Mouse (Mus musculus) embryo, embryonic 11 days (tissue): ENCODE measurements around the gene Olfr632.
"Not testable (repeated sequence)": the region's sequence is repeated elsewhere in the genome, so short reads cannot be mapped to it uniquely, and the experiment has no call there.

Experiments used
- DNase-seq: peaks from one replicate; pipeline ENCODE4 v3.0.0-alpha.2; 2015

Olfr632 gene

DNA sequence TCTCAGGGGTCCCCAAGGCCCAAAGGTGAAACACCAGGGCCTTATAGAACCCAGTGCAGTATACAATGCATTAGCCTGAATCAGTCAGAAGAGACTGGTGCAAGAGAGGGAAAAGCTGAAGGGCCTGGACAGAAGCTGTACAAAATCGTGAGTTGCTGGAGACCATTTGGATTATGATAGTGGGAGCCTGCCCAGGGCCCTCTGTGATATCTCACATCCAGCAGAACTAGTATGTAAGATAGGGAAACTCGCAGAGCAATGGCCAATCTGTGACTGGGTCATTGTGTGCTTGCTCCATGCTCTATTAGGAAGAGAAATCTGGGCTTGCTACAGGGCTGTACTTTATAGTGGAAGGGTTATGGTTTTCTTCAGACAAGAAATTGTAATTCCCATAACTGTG lies at the start of gene Olfr632:
Gene Olfr632, plus strand, starts transcription at position 84 of the 400 bp plus-strand sequence.
- DNase-seq, result no peak

DNA sequence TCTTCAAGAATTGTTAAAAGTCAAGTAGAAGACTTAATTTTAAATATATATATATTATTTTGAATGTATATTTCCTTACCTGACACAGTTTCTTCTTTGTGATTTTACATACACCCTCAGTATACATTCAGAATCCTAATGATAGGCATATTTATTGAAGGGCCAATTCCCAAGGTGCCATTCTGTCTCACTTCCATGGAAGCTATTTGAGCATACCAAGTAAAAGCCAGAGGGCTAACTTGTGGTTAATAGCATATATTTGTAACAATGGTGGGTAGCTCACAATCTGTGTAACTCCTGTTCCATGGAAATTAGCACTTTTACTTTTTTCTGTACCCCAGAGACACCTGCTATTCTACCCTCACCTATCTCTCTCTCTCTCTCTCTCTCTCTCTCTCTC lies 48.0 kb upstream of the Olfr632 start, which contains the start of gene Olfr66:
Gene Olfr66, minus strand, starts transcription at position 101 of the 400 bp plus-strand sequence.
- DNase-seq, result no peak

DNA sequence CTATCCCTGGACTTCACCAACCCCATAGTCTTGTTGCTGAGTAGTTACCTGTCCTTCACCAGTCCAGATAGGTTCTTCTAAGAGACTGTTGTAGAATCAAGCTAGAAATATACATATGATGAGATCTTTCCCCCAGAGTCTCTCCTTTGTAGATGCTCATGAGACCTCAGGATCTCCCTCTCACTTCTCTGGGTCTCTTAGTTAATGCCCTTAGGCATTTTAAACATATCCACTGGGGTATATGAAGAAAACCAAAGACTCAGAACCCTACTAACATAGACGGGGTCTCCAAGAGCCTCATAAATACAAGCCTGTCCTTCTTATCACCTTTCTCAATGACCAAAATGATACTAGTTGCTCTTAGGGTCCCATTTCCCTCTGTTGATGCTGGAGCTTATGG lies 39.8 kb upstream of the Olfr632 start, which contains the start of gene Olfr64:
Gene Olfr64, minus strand, starts transcription at position 101 of the 400 bp plus-strand sequence.
- no peak for DNase-seq

DNA sequence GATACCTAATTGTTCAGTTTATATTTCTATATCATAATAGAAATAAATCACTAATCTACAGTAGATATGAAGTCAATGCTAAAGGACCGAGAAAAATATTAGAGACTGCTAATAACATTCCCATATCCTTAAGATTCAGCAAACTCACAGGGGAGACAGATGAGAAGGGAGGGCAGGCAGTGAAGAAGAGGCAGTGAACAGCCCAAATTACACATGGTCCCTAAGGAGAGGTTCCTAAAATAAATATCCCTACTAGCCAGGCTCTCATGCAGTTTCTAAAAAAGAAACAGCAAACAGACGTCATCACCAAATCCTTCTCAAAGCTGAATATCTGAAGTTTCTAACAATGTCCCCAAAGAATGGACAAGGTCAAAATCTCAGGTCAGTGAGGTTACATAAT lies 31.0 kb upstream of the Olfr632 start, which contains the start of gene Olfr65:
Gene Olfr65, plus strand, starts transcription at position 301 of the 400 bp plus-strand sequence.
- DNase-seq, result no peak

DNA sequence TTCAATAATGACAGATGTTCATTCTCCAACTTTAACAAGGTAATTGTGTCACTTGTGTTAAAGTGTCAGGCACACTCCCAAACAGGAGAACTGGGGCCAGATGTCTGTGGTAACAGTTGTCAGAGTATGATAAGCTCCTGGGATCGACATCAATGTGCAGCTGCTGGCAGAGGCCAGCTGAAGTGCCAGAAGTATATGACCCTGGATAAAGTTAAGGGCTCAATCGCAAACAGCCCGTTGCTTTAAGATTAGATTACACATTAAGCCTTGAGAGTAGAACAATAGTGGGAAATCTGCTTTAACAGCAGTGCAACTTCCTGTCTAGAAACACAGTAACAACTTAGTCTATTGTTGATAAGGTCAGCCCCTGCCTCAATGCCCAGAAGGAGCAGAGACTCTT lies 24.1 kb upstream of the Olfr632 start:
- peak; percentile 12 for DNase-seq

DNA sequence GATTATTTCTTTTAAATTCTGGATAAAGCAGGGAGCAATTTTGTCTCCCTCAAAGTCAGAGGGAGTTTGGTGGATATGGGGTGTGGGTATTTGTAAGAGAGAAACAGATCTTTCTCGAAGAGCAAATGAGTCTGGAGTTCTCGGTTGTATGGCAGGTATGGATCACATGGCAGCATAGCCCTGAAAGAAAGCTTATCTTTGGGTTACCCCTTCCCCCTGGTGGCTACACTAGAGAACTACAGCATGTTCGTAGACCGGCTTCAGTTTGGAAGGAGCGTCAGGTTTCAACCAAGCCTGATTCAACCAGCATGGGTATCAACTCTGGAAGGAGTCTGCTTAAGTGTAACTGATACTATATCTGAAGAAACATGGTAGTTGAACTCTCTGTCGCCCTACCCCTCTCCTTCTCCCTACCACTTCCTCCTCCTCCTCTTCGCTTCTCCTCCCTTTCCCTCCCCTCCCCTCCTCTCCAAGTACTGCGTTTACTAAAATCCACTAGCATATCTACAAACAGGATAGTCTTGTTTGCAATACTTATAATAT lies 21.1 kb upstream of the Olfr632 start:
- DNase-seq, result peak; percentile 40

DNA sequence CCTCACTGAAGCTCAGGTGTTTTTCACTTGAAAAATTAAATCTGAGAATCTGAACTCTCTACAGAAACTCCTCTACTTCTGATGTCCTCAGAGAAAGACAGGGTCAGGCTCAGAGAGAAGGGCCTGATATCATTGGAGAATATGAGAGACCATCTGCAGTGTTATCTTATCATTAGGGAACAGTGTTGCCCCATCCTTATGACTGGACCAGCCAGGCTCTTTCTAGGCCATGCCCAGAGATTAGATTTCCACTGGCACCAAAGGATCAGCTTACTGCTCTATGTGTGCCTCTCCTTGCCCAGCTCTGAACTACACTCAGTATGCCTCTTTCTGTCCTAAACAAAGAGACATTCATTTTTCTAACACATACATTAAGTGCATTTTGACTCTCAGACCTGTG lies 18.8 kb upstream of the Olfr632 start:
- DNase-seq, result no peak

DNA sequence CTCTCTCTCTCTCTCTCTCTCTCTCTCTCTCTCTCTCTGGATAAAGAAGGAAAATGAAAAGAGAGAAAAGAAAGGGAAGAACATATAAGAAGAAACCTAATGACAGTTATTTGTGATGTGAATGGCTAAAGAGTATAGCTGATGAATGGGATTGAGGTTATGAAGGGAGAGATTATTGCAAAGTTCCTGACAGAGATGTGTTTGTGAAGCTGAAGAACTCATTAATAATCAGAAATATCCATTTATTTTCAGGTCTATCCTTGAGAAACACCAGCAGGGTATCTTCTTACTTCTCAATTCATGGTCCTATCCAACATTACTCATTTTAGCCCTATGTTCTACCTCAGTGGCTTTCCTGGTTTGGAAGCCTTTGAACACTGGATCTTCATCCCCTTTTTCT lies 5.6 kb upstream of the Olfr632 start, which contains the start of gene Olfr631:
Gene Olfr631, plus strand, starts transcription at position 301 of the 400 bp plus-strand sequence.
- no peak for DNase-seq

DNA sequence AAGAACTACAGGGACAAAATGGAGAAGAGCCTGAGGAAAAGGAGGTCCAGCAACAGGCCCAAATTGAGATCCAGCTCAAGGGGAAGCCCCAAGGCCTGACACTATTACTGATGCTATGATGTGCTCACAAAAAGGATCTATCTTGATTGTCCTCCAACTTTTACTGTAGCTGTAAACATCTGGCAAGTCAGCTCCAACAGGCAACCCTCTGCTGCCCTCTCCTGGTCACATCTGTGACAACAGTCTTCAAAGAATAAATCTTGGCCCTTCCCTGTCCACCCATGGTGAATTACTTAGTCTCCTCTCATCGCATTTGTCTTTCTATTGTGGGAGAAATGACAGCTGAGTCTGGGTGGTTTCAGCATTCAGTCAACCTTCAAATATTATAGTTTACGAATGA lies 8.6 kb downstream of the Olfr632 start:
- peak; percentile 73 for DNase-seq

DNA sequence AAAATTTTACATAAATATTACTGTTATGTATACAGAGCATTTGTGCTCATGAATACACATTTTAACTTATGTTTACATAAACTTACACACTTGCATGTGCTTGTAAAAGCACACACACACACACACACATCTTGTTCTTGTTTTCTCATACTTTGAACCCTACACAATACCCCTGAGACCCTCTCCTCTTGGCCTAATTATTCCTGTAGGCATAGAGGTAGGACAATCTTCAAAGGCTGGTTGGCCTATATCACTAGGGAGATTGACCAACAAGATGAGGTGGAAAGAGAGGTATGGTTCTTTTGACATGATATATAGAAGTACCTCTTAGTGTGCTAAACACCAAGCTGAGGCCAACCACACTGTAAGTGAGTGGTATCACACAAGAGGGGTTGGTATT lies 10.0 kb downstream of the Olfr632 start, which contains the start of gene Olfr633:
Gene Olfr633, plus strand, starts transcription at position 301 of the 400 bp plus-strand sequence.
- DNase-seq, result no peak

DNA sequence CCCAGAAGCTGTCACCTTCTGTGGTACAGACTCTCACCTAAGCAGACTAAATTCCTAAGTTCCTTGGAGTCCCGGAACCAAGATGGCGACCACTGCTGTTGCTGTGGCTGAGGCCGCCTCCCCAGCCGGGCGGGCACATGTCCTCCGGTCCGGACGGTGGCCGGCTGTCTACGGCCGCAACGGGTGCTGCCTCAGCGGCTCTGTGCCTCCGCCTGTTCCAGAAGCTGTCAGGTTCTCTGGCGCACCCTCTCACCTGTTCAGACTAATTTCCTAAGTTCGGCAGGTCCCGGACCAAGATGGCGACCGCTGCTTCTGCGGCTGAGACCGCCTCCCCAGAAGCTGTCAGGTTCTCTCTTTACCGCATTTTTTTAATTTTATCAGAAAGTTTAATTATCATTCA lies 32.7 kb downstream of the Olfr632 start:
- DNase-seq, result not testable (repeated sequence)

DNA sequence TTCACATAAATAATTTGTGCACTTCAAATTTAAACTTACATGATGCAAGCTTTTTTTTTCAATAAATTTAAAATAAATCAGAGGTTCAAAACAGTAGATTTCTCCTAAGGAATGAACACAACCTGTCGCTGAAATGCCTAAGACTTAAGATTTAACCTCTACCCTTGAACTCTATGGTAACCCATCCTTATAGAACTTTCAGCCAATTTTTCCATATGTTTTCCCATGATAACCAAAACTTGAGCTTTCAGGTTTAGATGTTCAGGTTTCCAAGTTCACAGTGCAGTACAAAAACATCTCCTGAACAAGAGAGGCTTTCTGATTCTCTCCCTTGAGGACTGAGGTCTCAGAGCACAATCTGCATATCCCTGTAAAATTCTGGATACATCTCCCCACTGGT lies 36.7 kb downstream of the Olfr632 start, which contains the start of gene Olfr635:
Gene Olfr635, plus strand, starts transcription at position 301 of the 400 bp plus-strand sequence.
- DNase-seq, result no peak

DNA sequence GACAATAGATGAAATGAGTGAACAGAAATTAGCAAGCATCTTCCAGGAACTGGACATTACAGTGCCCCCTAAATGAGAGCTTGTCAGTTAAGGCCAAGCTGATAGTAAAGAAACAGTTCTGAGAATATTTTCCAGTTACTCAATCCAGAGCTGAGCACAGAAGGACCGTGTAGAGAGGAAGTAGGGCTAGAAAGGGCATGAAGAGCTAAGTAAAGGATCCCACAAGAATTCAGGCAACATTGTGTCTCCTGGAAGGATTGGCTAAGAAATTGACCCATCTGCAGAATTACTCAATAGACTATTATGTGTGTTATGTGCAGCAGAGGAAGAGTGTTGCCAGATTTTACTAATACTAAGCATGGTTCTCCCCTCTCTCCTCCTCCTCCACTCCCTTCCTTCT lies 37.6 kb downstream of the Olfr632 start:
- DNase-seq, result no peak
